Mouse (Mus musculus): ENCODE measurements at regions not wholly inside any gene's neighbourhood (a gene's known extent, or its start where the extent isn't known, plus 50 kb on each side); places are given as distances from the start of the nearest gene placed in this dataset.
A peak's percentile ranks its signal among the peaks of the same experiment; 100 is the strongest.

- no peak for DNase-seq (ENCODE audit: low spot score)
Observed at GRCm38 (mm10) chr14:62001481-62001949, 290.9 kb upstream of the Rnaseh2b start.

- DNase-seq (ENCODE audit: low spot score), result no peak
Observed at GRCm38 (mm10) chr14:62002131-62002530, 290.3 kb upstream of the Rnaseh2b start.

GRCm38 (mm10) chr14:62003013-62003781, 289.2 kb upstream of the Rnaseh2b start:
- DNase-seq (ENCODE audit: low spot score), result peak; percentile 81

- no peak for DNase-seq (ENCODE audit: low spot score)
Observed at GRCm38 (mm10) chr14:62003797-62004196, 288.6 kb upstream of the Rnaseh2b start.

GRCm38 (mm10) chr14:62008707-62009106, 283.7 kb upstream of the Rnaseh2b start:
- DNase-seq (ENCODE audit: low spot score), result no peak

GRCm38 (mm10) chr14:62018804-62019203, 273.6 kb upstream of the Rnaseh2b start:
- no peak for DNase-seq (ENCODE audit: low spot score)

- no peak for DNase-seq (ENCODE audit: low spot score)
Observed at GRCm38 (mm10) chr14:62020996-62021395, 271.4 kb upstream of the Rnaseh2b start.

- DNase-seq (ENCODE audit: low spot score), result no peak
Observed at GRCm38 (mm10) chr14:62022193-62022592, 270.2 kb upstream of the Rnaseh2b start.

- no peak for DNase-seq (ENCODE audit: low spot score)
Observed at GRCm38 (mm10) chr14:62023022-62023421, 269.4 kb upstream of the Rnaseh2b start.

GRCm38 (mm10) chr14:62027751-62028279, 264.6 kb upstream of the Rnaseh2b start:
- DNase-seq (ENCODE audit: low spot score), result no peak

GRCm38 (mm10) chr14:62030059-62030458, 262.3 kb upstream of the Rnaseh2b start:
- no peak for DNase-seq (ENCODE audit: low spot score)

- no peak for DNase-seq (ENCODE audit: low spot score)
Observed at GRCm38 (mm10) chr14:62033661-62034060, 258.7 kb upstream of the Rnaseh2b start.

GRCm38 (mm10) chr14:62034664-62035063, 257.7 kb upstream of the Rnaseh2b start:
- DNase-seq (ENCODE audit: low spot score), result no peak

GRCm38 (mm10) chr14:62035416-62035815, 257.0 kb upstream of the Rnaseh2b start:
- DNase-seq (ENCODE audit: low spot score), result no peak

GRCm38 (mm10) chr14:62037514-62037913, 254.9 kb upstream of the Rnaseh2b start:
- DNase-seq (ENCODE audit: low spot score), result no peak

- no peak for DNase-seq (ENCODE audit: low spot score)
Observed at GRCm38 (mm10) chr14:62037917-62038316, 254.5 kb upstream of the Rnaseh2b start.

- peak; percentile 84 for DNase-seq (ENCODE audit: low spot score)
Observed at GRCm38 (mm10) chr14:62042305-62043116, 249.9 kb upstream of the Rnaseh2b start.

GRCm38 (mm10) chr14:62043117-62043422, 249.3 kb upstream of the Rnaseh2b start:
- no peak for DNase-seq (ENCODE audit: low spot score)

GRCm38 (mm10) chr14:62050941-62051340, 241.4 kb upstream of the Rnaseh2b start:
- no peak for DNase-seq (ENCODE audit: low spot score)

- no peak for DNase-seq (ENCODE audit: low spot score)
Observed at GRCm38 (mm10) chr14:62051923-62052322, 240.5 kb upstream of the Rnaseh2b start.

GRCm38 (mm10) chr14:62053004-62053403, 239.4 kb upstream of the Rnaseh2b start:
- DNase-seq (ENCODE audit: low spot score), result no peak

- DNase-seq (ENCODE audit: low spot score), result no peak
Observed at GRCm38 (mm10) chr14:62057096-62057495, 235.3 kb upstream of the Rnaseh2b start.

GRCm38 (mm10) chr14:62058100-62058499, 234.3 kb upstream of the Rnaseh2b start:
- DNase-seq (ENCODE audit: low spot score), result no peak
